Mouse (Mus musculus): ENCODE data around the gene Vps45. TPM values are rescaled to one million over a fixed set of nuclear protein-coding genes. Genes with fewer than 3 reads are reported as not detected.

Vps45 gene
- polyA plus RNA-seq, 1 experiment from 2014 or later = 77.1 TPM

GRCm38 (mm10) chr3:95992990-95993603 lies 65.2 kb downstream of the Vps45 start:
- Histone ChIP-seq H3K27ac (replicated peaks) (peak overlapping the region; percentile 100), H3K9ac (peak overlapping the region; percentile 98), H3K4me1 (replicated peaks) (peaks cover 57% of the 10 kb centered on the region), H3K9me3 (no peaks in the 10 kb centered on the region), H3K4me2 (peak overlapping the region; percentile 94), H3K36me3 (peaks cover 49% of the 10 kb centered on the region), H3K27me3 (no peaks in the 10 kb centered on the region), H3K4me3 (peak overlapping the region; percentile 81)
- WGBS = 28% methylated on average over 5 of the region's 5 CpGs
- ATAC-seq (ENCODE audit: low read depth) = no peak

GRCm38 (mm10) chr3:95990413-95990941 lies 67.8 kb downstream of the Vps45 start:
- H3K4me3 ChIP-seq = no peak overlapping the region
- H3K9me3 ChIP-seq = no peaks in the 10 kb centered on the region
- H3K9ac ChIP-seq = no peak overlapping the region
- peaks cover 59% of the 10 kb centered on the region for H3K4me1 ChIP-seq (replicated peaks)
- WGBS = 89% methylated on average over 12 of the region's 12 CpGs
- no peak overlapping the region for H3K27ac ChIP-seq (replicated peaks)
- H3K4me2 ChIP-seq = no peak overlapping the region
- ATAC-seq (ENCODE audit: low read depth) = no peak
- no peaks in the 10 kb centered on the region for H3K27me3 ChIP-seq
- peaks cover 60% of the 10 kb centered on the region for H3K36me3 ChIP-seq

- H3K36me3 ChIP-seq = peaks cover 60% of the 10 kb centered on the region
- peak overlapping the region; percentile 46 for H3K27ac ChIP-seq (replicated peaks)
- peaks cover 64% of the 10 kb centered on the region for H3K4me1 ChIP-seq (replicated peaks)
- no peaks in the 10 kb centered on the region for H3K9me3 ChIP-seq
- no peak for ATAC-seq (ENCODE audit: low read depth)
- peak overlapping the region; percentile 26; the same call in 1 of the 2 replicates for H3K9ac ChIP-seq
- 57% methylated on average over 10 of the region's 10 CpGs for WGBS
- H3K4me2 ChIP-seq = no peak overlapping the region
- H3K27me3 ChIP-seq = no peaks in the 10 kb centered on the region
- H3K4me3 ChIP-seq = no peak overlapping the region
Measured at GRCm38 (mm10) chr3:95988969-95989368, 69.3 kb downstream of the Vps45 start.

- no peak overlapping the region for H3K4me3 ChIP-seq
- no peak for ATAC-seq (ENCODE audit: low read depth)
- H3K27ac ChIP-seq (replicated peaks) = no peak overlapping the region
- 91% methylated on average over 1 of the region's 1 CpGs for WGBS
- no peak overlapping the region for H3K4me2 ChIP-seq
- H3K9ac ChIP-seq = no peak overlapping the region
- H3K9me3 ChIP-seq = no peaks in the 10 kb centered on the region
- H3K4me1 ChIP-seq (replicated peaks) = peaks cover 56% of the 10 kb centered on the region
- H3K36me3 ChIP-seq = peaks cover 60% of the 10 kb centered on the region
- H3K27me3 ChIP-seq = no peaks in the 10 kb centered on the region
Measured at GRCm38 (mm10) chr3:95988138-95988537, 70.1 kb downstream of the Vps45 start.

DNA sequence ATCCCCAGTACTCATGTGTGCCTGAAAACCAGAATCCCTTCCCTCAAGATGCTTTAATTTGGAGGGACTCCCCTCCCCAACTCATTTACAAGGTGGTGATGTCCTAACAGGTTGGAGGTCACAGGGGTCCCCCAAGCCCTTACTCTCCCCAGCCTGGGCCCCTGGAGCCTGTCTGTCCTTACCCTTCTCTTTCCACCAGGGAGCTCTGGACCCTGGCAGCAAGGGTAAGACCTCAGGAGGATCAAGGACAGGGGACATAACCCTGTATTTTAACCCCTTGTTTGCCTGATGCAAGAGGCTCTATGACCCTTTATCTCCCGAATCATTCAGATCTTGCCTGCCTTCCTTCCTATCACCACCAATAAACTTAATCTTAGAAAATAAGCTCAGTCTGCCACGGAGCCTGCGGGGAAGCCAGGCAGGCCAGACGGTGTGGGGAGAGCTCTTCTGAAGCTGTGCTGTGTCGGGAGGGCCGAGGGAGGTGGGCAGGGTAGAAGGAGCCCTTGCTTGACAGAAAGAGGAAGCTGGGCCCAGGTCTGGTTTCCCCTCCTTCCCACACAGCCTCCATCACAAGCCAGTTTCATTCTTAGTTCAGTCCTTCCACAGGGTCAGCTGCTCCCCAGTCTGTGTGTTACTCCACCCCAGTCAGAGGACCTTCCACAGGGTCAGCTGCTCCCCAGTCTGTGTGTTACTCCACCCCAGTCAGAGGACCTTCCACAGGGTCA lies 70.7 kb downstream of the Vps45 start:
- Histone ChIP-seq H3K4me3 (no peak overlapping the region), H3K4me1 (replicated peaks) (peaks cover 50% of the 10 kb centered on the region), H3K36me3 (peaks cover 56% of the 10 kb centered on the region), H3K27me3 (no peaks in the 10 kb centered on the region), H3K4me2 (no peak overlapping the region), H3K9ac (0 out of 2 replicates have a peak overlapping the region, but pooled peaks have one; percentile 41), H3K9me3 (no peaks in the 10 kb centered on the region), H3K27ac (replicated peaks) (no peak overlapping the region)
- no peak for ATAC-seq (ENCODE audit: low read depth)
- 84% methylated on average over 6 of the region's 6 CpGs for WGBS

DNA sequence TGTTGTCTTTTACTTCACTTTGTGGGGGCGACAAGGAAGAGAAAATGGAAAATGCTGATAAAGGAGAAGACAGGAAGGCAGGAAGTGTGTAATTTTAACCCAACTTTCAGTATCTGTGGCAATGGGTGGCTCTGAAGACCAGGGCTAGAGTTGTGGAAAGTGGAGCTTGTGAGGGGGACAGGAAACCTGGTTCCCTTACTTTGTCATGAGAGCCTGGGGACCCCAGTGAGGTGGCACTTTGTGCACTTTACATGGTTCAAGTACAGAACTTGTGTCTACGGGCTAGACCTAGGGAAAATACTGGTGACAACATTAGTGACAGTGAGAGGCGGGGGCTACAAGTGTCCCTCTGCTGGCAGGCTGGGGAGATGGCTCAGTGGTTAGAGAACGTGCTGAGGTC lies 71.3 kb downstream of the Vps45 start:
- 0 out of 2 replicates have a peak overlapping the region, but pooled peaks have one; percentile 67 for H3K9ac ChIP-seq
- peaks cover 50% of the 10 kb centered on the region for H3K36me3 ChIP-seq
- no peaks in the 10 kb centered on the region for H3K9me3 ChIP-seq
- 64% methylated on average over 4 of the region's 4 CpGs for WGBS
- peaks cover 45% of the 10 kb centered on the region for H3K4me1 ChIP-seq (replicated peaks)
- H3K27ac ChIP-seq (replicated peaks) = peak overlapping the region; percentile 95
- peak overlapping the region; percentile 51; the same call in 1 of the 2 replicates for H3K4me2 ChIP-seq
- H3K4me3 ChIP-seq = peak overlapping the region; percentile 14; the same call in 1 of the 2 replicates
- ATAC-seq (ENCODE audit: low read depth) = no peak
- H3K27me3 ChIP-seq = no peaks in the 10 kb centered on the region

DNA sequence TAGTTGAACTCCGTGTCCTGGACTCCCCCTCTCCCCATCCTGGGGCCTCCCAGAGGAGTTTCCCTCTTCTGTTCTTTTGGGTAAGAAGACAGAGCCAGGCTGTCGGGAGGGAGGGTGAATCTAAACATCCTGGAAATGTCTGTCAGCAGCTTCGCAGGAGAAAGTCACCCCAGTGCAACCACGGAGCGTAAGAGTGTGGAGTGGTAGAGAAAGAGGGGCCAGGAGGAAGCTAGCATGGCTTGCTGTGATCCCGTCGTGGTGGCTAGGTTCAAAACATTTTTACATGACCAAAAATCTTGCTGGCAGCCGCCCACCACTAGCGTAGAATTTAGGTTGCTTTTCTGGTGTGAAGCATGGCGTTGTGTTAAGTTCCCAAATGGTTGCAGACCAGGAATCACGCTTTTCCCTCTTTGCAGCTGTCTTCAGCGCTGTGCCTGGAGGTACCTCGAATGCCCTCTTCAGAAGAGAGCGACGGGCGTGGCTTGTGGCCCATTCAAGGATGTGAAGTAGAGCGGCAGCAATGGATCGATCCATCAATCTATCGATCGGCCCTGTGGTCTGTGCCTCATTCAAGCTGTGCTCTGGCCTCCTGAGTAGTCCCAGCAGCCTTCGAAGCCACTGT lies 72.2 kb downstream of the Vps45 start:
- Histone ChIP-seq H3K9ac (peak overlapping the region; percentile 67), H3K4me1 (replicated peaks) (peaks cover 38% of the 10 kb centered on the region), H3K9me3 (no peaks in the 10 kb centered on the region), H3K36me3 (peaks cover 42% of the 10 kb centered on the region), H3K27me3 (no peaks in the 10 kb centered on the region), H3K27ac (replicated peaks) (peak overlapping the region; percentile 95), H3K4me3 (peak overlapping the region; percentile 14), H3K4me2 (peak overlapping the region; percentile 51)
- 2% methylated on average over 21 of the region's 21 CpGs for WGBS
- ATAC-seq (ENCODE audit: low read depth) = no peak; the same call in 1 of the 2 replicates

DNA sequence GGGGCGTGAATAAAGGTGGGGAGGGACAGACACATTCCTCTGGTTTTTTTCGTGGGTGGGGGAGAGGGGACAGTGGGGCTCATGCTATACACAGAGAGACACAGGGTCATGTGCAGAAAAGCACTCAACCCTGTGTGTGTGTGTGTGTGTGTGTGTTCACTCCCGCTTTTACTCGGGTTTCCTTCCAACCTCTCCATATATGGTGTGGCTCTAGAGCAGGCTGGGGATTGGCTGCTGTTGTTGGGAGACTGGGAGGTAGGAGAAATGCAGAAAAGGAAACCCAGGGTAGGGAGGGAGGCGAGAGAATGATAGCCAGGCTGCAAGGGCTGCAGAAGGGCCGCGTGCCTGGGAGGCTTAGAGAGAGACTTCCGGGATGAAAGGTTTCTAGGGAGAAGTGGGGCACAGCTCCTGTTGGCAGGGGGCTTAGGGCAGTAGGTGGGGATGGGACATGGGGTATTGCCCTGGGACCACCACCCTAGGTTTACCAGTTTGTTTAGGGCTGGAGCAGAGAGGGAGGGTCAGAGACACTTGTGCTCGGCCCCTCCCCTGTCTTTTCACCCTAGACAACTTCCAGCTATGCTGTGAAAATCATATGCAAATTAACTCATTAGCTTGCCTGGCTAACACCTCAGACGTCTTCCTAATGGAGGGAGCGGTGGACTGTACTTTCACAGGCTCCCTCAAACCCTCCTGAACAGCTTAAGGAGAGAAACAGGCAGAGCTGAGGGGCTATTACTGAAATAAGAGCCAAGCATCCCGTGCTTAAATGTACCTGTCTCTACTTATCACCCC lies 72.9 kb downstream of the Vps45 start:
- Histone ChIP-seq H3K4me3 (peak overlapping the region; percentile 14), H3K9me3 (no peaks in the 10 kb centered on the region), H3K27me3 (no peaks in the 10 kb centered on the region), H3K4me2 (peak overlapping the region; percentile 51), H3K4me1 (replicated peaks) (peaks cover 38% of the 10 kb centered on the region), H3K27ac (replicated peaks) (peak overlapping the region; percentile 95), H3K9ac (peak overlapping the region; percentile 67), H3K36me3 (peaks cover 35% of the 10 kb centered on the region)
- ATAC-seq (ENCODE audit: low read depth) = peak; percentile 92
- WGBS = under 1% methylated on average over 12 of the region's 12 CpGs

GRCm38 (mm10) chr3:95982129-95982528 lies 76.1 kb downstream of the Vps45 start:
- Histone ChIP-seq H3K27ac (replicated peaks) (no peak overlapping the region), H3K4me2 (no peak overlapping the region), H3K9me3 (no peaks in the 10 kb centered on the region), H3K36me3 (peaks cover 3% of the 10 kb centered on the region; the same call in 1 of the 2 replicates), H3K4me3 (no peak overlapping the region), H3K4me1 (replicated peaks) (peaks cover 27% of the 10 kb centered on the region), H3K9ac (no peak overlapping the region), H3K27me3 (no peaks in the 10 kb centered on the region)
- ATAC-seq (ENCODE audit: low read depth) = no peak
- 90% methylated on average over 4 of the region's 4 CpGs for WGBS

- H3K9me3 ChIP-seq = no peaks in the 10 kb centered on the region
- no peak overlapping the region for H3K4me2 ChIP-seq
- H3K27ac ChIP-seq (replicated peaks) = no peak overlapping the region
- no peaks in the 10 kb centered on the region; the same call in 1 of the 2 replicates for H3K27me3 ChIP-seq
- no peaks in the 10 kb centered on the region for H3K36me3 ChIP-seq
- H3K4me1 ChIP-seq (replicated peaks) = peaks cover 10% of the 10 kb centered on the region
- no peak overlapping the region for H3K9ac ChIP-seq
- 79% methylated on average over 12 of the region's 12 CpGs for WGBS
- no peak for ATAC-seq (ENCODE audit: low read depth)
- no peak overlapping the region for H3K4me3 ChIP-seq
Measured at GRCm38 (mm10) chr3:95980276-95980970, 77.8 kb downstream of the Vps45 start.

DNA sequence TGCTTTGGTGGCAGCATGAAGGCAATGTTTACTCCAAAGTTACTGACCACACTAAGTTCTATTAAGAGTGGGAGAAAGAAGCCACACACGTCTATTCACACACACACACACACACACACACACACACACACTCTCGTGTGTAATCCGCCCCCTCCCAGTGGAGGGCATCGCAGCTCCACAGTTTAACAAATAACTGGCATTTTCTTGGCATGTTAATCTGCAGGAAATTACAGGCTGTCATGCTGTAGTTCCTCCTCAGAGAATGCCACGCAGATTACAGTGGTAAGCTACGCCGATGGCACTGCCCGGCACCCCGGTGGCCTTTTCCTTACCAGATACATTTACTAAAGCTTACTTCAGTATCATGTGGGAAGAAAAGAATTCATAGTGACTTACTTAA lies 80.0 kb downstream of the Vps45 start:
- no peaks in the 10 kb centered on the region for H3K9me3 ChIP-seq
- ATAC-seq (ENCODE audit: low read depth) = no peak
- H3K27me3 ChIP-seq = no peaks in the 10 kb centered on the region; the same call in 1 of the 2 replicates
- H3K9ac ChIP-seq = no peak overlapping the region
- 76% methylated on average over 9 of the region's 9 CpGs for WGBS
- no peak overlapping the region for H3K27ac ChIP-seq (replicated peaks)
- peaks cover 16% of the 10 kb centered on the region for H3K4me1 ChIP-seq (replicated peaks)
- no peaks in the 10 kb centered on the region for H3K36me3 ChIP-seq
- H3K4me3 ChIP-seq = no peak overlapping the region
- no peak overlapping the region for H3K4me2 ChIP-seq

Measured in neural tube, embryonic 13.5 days (tissue).